Mouse (Mus musculus): Measurements from ENCODE around the gene B3glct.

DNA sequence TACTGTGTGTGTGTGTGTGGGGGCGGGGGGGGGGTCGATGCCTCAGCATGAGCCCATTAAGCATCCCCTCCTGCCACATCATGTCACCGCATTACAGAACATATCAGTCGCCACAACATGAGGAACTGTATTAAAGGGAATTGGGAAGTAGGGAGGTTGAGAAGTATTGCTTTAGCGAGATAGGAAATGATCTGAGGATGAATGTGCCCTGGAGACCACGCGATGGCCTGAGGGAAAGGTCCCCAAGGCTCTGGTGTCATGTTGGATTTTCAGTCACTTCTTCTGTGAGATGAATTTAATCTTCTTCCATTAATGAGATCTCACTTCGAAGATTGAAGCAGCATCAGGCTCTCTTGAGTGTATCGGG, 18.6 kb upstream of the B3glct start:
- no peak for TF ChIP-seq CTCF (IDR thresholded peaks at IDR 0.05; ENCODE audit: low read depth, low read length)
- TF ChIP-seq POLR2A (IDR thresholded peaks at IDR 0.05; ENCODE audit: borderline replicate concordance, low read depth, low read length): no peak
